In genomic region chr6:48646995-48647394, GRCm38 (mm10) we compare ENCODE assay signal across 9 mouse cellular contexts. TPM values are rescaled to one million over a fixed set of nuclear protein-coding genes. Genes with fewer than 3 reads are reported as not detected.
A peak's percentile ranks its signal among the peaks of the same experiment; 100 is the strongest.
DNase-seq lines count a peak whose midpoint lies in the region; ATAC-seq and TF ChIP-seq lines count a peak whose summit lies in the region.
"Had no signal": no experiment of that assay in that cellular context is flagged by ENCODE, and none has a peak within 500 bp of the region (broad histone marks: within the 10 kb centered on the region; RNA-seq: fewer than 3 reads in every experiment).

Gene Gimap8, plus strand, starts transcription at chr6:48647234.

- TF ChIP-seq POLR2A in CH12.LX (IDR thresholded peaks at IDR 0.05; ENCODE audit: low read depth, low read length) = peak; percentile 37; the same call in 1 of the 2 replicates

- WGBS in embryonic facial prominence, embryonic 14.5 days = 49% methylated on average over 3 of the region's 3 CpGs
- WGBS in forebrain, embryonic 16.5 days = 40% methylated on average over 3 of the region's 3 CpGs

- ATAC-seq in embryonic facial prominence, embryonic 14.5 days (ENCODE audit: low read depth) = no peak
- peak; percentile 74 for ATAC-seq in megakaryocyte, adult 5-6 weeks (ENCODE audit: poor library complexity, severe bottlenecking)
- no peak for ATAC-seq in forebrain, embryonic 16.5 days
- no peak for ATAC-seq in erythroid progenitor cell, adult 5-6 weeks (replicated peaks; ENCODE audit: low FRiP score, poor library complexity, severe bottlenecking)

- H3K4me2 ChIP-seq in CH12.LX (ENCODE audit: insufficient read depth, low read depth, poor library complexity, severe bottlenecking) = peak within 1 kb of the TSS; percentile 80
- no peak within 1 kb of the TSS for H3K4me2 ChIP-seq in embryonic facial prominence, embryonic 14.5 days (ENCODE audit: low read depth, low read length)
- H3K4me2 ChIP-seq in forebrain, embryonic 16.5 days (ENCODE audit: low read length) = no peak within 1 kb of the TSS
- H3K4me2 ChIP-seq: liver, embryonic 15.5 days had no signal

- H3K79me2 ChIP-seq in CH12.LX (replicated peaks; ENCODE audit: control insufficient read depth, extremely low read depth, insufficient read depth, poor library complexity, severe bottlenecking) = peaks cover 27% of the 10 kb centered on the region

- peak within 1 kb of the TSS; percentile 81 for H3K9ac ChIP-seq in CH12.LX (ENCODE audit: insufficient read depth, low read depth)
- H3K9ac ChIP-seq in embryonic facial prominence, embryonic 14.5 days (ENCODE audit: low read depth, low read length) = no peak within 1 kb of the TSS
- H3K9ac ChIP-seq in forebrain, embryonic 16.5 days (replicated peaks; ENCODE audit: low read depth, low read length) = no peak within 1 kb of the TSS
- H3K9ac ChIP-seq: liver, embryonic 15.5 days had no signal

- in situ Hi-C loops in CH12.LX (cut with MboI; ENCODE audit: low pct_ligation_motif_present, low pct_unique_long_range_greater_than_20kb, low sequenced_read_pairs) = loop anchor here (5.0 to 25.0 kb wide), 5 partner anchors 35 to 470 kb away; partner anchors contain the start of genes Doxl2, Gimap3 and Gimap4

- DNase-seq in 3T3-L1 (ENCODE audit: low read depth, low spot score) (peak; percentile 21), CH12.LX (ENCODE audit: extremely low read depth) (peak; percentile 93)
- peak; percentile 55 for DNase-seq in embryonic facial prominence, embryonic 14.5 days (ENCODE audit: low spot score)
- peak; percentile 75 to 78 for DNase-seq in kidney, adult 8-10 months
- peak; percentile 92 for DNase-seq in thymus, postnatal 14 days

- peak within 1 kb of the TSS; percentile 65 to 84 (median 75) for H3K4me3 ChIP-seq in CH12.LX (replicated peaks in 1 of 3; ENCODE audit: low read depth in 2 of 3, low read length in 2 of 3, poor library complexity in 1 of 3)
- no peak within 1 kb of the TSS for H3K4me3 ChIP-seq in embryonic facial prominence, embryonic 14.5 days (ENCODE audit: low read depth, low read length)
- no peak within 1 kb of the TSS for H3K4me3 ChIP-seq in forebrain, embryonic 16.5 days (replicated peaks; ENCODE audit: low read length)
- H3K4me3 ChIP-seq: liver, embryonic 15.5 days had no signal

- TF ChIP-seq EP300 in CH12.LX (IDR thresholded peaks at IDR 0.05; ENCODE audit: low read length) = no peak

- H3K4me1 ChIP-seq in CH12.LX (ENCODE audit: control insufficient read depth in 1 of 2, insufficient read depth in 2 of 2) = peaks cover 17 to 41% of the 10 kb centered on the region in 2 experiments
- H3K4me1 ChIP-seq in embryonic facial prominence, embryonic 14.5 days (ENCODE audit: control insufficient read depth, insufficient read depth, low read length) = no peaks in the 10 kb centered on the region
- no peaks in the 10 kb centered on the region for H3K4me1 ChIP-seq in forebrain, embryonic 16.5 days (replicated peaks; ENCODE audit: control insufficient read depth, insufficient read depth, low read length)
- H3K4me1 ChIP-seq: liver, embryonic 15.5 days had no signal

- H3K27me3 ChIP-seq in CH12.LX (replicated peaks) = no peaks in the 10 kb centered on the region
- no peaks in the 10 kb centered on the region for H3K27me3 ChIP-seq in embryonic facial prominence, embryonic 14.5 days (replicated peaks; ENCODE audit: control insufficient read depth, insufficient read depth, low read length)
- H3K27me3 ChIP-seq in forebrain, embryonic 16.5 days (replicated peaks; ENCODE audit: control insufficient read depth, insufficient read depth, low read length) = no peaks in the 10 kb centered on the region
- H3K27me3 ChIP-seq: liver, embryonic 15.5 days had no signal

- peaks cover 32 to 37% of the 10 kb centered on the region in 2 experiments for H3K36me3 ChIP-seq in CH12.LX (replicated peaks in 1 of 2; ENCODE audit: control insufficient read depth in 1 of 2, insufficient read depth in 1 of 2, low read length in 1 of 2)
- H3K36me3 ChIP-seq in embryonic facial prominence, embryonic 14.5 days (ENCODE audit: control insufficient read depth, insufficient read depth, low read length) = no peaks in the 10 kb centered on the region
- H3K36me3 ChIP-seq in forebrain, embryonic 16.5 days (ENCODE audit: control insufficient read depth, insufficient read depth) = no peaks in the 10 kb centered on the region
- H3K36me3 ChIP-seq: liver, embryonic 15.5 days had no signal

- peaks cover 8% of the 10 kb centered on the region for H3K9me3 ChIP-seq in CH12.LX (replicated peaks; ENCODE audit: low read length)
- no peaks in the 10 kb centered on the region for H3K9me3 ChIP-seq in embryonic facial prominence, embryonic 14.5 days (ENCODE audit: control insufficient read depth, low read length)
- H3K9me3 ChIP-seq in forebrain, embryonic 16.5 days (ENCODE audit: control insufficient read depth, low read length) = no peaks in the 10 kb centered on the region
- H3K9me3 ChIP-seq: liver, embryonic 15.5 days had no signal

- peak within 1 kb of the TSS; percentile 66 for H3K27ac ChIP-seq in CH12.LX (ENCODE audit: insufficient read depth, low read depth)
- no peak within 1 kb of the TSS for H3K27ac ChIP-seq in embryonic facial prominence, embryonic 14.5 days (replicated peaks; ENCODE audit: low read depth, low read length)
- H3K27ac ChIP-seq in forebrain, embryonic 16.5 days (ENCODE audit: low read length) = no peak within 1 kb of the TSS
- H3K27ac ChIP-seq: liver, embryonic 15.5 days had no signal

- peak; percentile 95 for TF ChIP-seq RAD21 in CH12.LX (IDR thresholded peaks at IDR 0.05; ENCODE audit: low read depth, low read length)

- dilution Hi-C loops in CH12.LX (cut with MboI; ENCODE audit: extremely low pct_ligation_motif_present, extremely low pct_unique_long_range_greater_than_20kb, low sequenced_read_pairs) = loop anchor here (25.0 kb wide), 1 partner anchor 115 kb away; the partner anchor contains the start of gene Gimap3

- TF ChIP-seq CTCF in CH12.LX (conservative IDR thresholded peaks at IDR 0.05 in 1 of 2, IDR thresholded peaks at IDR 0.05 in 1 of 2; ENCODE audit: low read depth in 2 of 2, low read length in 2 of 2) = peak; percentile 52 to 98

TF ChIP-seq in CH12.LX, 34 proteins besides CTCF, POLR2A, EP300 and RAD21 (continues in another document):
- peak; percentile 78 for TF ChIP-seq IRF4 (IDR thresholded peaks at IDR 0.05; ENCODE audit: low read depth, low read length)
- TF ChIP-seq JUN (IDR thresholded peaks at IDR 0.05; ENCODE audit: insufficient read depth, low read depth, low read length) = no peak
- 0 out of 2 replicates have a peak, but pooled peaks have one; percentile 60 for TF ChIP-seq MAX (IDR thresholded peaks at IDR 0.05; ENCODE audit: low read length)
- peak; percentile 99 for TF ChIP-seq SMC3 (IDR thresholded peaks at IDR 0.05; ENCODE audit: low read depth, low read length)
- TF ChIP-seq PAX5 (IDR thresholded peaks at IDR 0.05; ENCODE audit: low read length) = no peak
- TF ChIP-seq GABPA (IDR thresholded peaks at IDR 0.05; ENCODE audit: insufficient replicate concordance, low read depth, low read length) = no peak
- TF ChIP-seq ZNF384 (IDR thresholded peaks at IDR 0.05; ENCODE audit: low read depth, low read length) = peak; percentile 83; the same call in 1 of the 2 replicates
- no peak for TF ChIP-seq KAT2A (IDR thresholded peaks at IDR 0.05; ENCODE audit: insufficient replicate concordance, low read length)
- no peak for TF ChIP-seq ZMIZ1 (IDR thresholded peaks at IDR 0.05; ENCODE audit: low read depth, low read length)
- peak; percentile 91 for TF ChIP-seq MAZ (IDR thresholded peaks at IDR 0.05; ENCODE audit: low read depth, low read length)
- TF ChIP-seq ZC3H11A (IDR thresholded peaks at IDR 0.05; ENCODE audit: low read depth, low read length) = peak; percentile 82
- TF ChIP-seq USF1 (IDR thresholded peaks at IDR 0.05; ENCODE audit: low read depth, low read length) = no peak
- TF ChIP-seq ETS1 (conservative IDR thresholded peaks at IDR 0.05; ENCODE audit: low read depth, low read length) = no peak; the same call in 1 of the 2 replicates
- no peak for TF ChIP-seq ZKSCAN1 (IDR thresholded peaks at IDR 0.05; ENCODE audit: borderline replicate concordance, low read depth, low read length)
- TF ChIP-seq MYC (IDR thresholded peaks at IDR 0.05; ENCODE audit: low read depth, low read length) = peak; percentile 76; the same call in 1 of the 2 replicates
- peak; percentile 56 for TF ChIP-seq TCF12 (IDR thresholded peaks at IDR 0.05; ENCODE audit: low read depth, low read length)
- peak; percentile 59; the same call in 1 of the 2 replicates for TF ChIP-seq RCOR1 (conservative IDR thresholded peaks at IDR 0.05; ENCODE audit: low read depth, low read length)
- no peak; the same call in 1 of the 2 replicates for TF ChIP-seq NELFE (IDR thresholded peaks at IDR 0.05; ENCODE audit: low read depth, low read length)
- TF ChIP-seq BHLHE40 (IDR thresholded peaks at IDR 0.05; ENCODE audit: low read depth, low read length) = peak; percentile 47; the same call in 1 of the 2 replicates
- peak; percentile 55 for TF ChIP-seq MEF2A (IDR thresholded peaks at IDR 0.05; ENCODE audit: borderline replicate concordance, low read depth, low read length)
- TF ChIP-seq ELF1 (IDR thresholded peaks at IDR 0.05; ENCODE audit: low read depth, low read length) = peak; percentile 84
- no peak for TF ChIP-seq E2F4 (IDR thresholded peaks at IDR 0.05; ENCODE audit: insufficient replicate concordance, low read depth, low read length)
- TF ChIP-seq UBTF (IDR thresholded peaks at IDR 0.05; ENCODE audit: low read depth, low read length) = no peak
- peak; percentile 55 for TF ChIP-seq SIN3A (IDR thresholded peaks at IDR 0.05; ENCODE audit: low read length)
- TF ChIP-seq MXI1 (IDR thresholded peaks at IDR 0.05; ENCODE audit: low read depth, low read length) = no peak; the same call in 1 of the 2 replicates
- 0 out of 2 replicates have a peak, but pooled peaks have one; percentile 14 for TF ChIP-seq NRF1 (IDR thresholded peaks at IDR 0.05; ENCODE audit: low read depth, low read length)
- TF ChIP-seq JUND (conservative IDR thresholded peaks at IDR 0.05; ENCODE audit: low read depth, low read length) = 0 out of 2 replicates have a peak, but pooled peaks have one; percentile 21
- TF ChIP-seq POLR2AphosphoS2 (IDR thresholded peaks at IDR 0.05; ENCODE audit: low read depth, low read length) = no peak

RNA-seq across cellular contexts. Expression of gene Gimap8, which starts in this region (rescaled TPM):
- total RNA-seq in CH12.LX (2012; rRNA removed) (27.9 and 28.5 TPM in 2 replicates), CH12.LX (2014; rRNA removed) (27.5 and 36.8 TPM in 2 replicates)
- polyA plus RNA-seq in CH12.LX (2012; ENCODE audit: insufficient read length, low read depth) = 21.6 and 22.1 TPM in 2 replicates
- polyA plus RNA-seq in embryonic facial prominence, embryonic 14.5 days (2014; fragmentation: Nextera tagmentation; extraction: Ambion mirVana) = 0.46 and 0.93 TPM in 2 replicates
- 2.8 and 2.9 TPM in 2 replicates for total RNA-seq in megakaryocyte, adult 5-6 weeks (2015)
- 4.9 and 8.0 TPM in 2 replicates for total RNA-seq in megakaryocyte, adult 5-6 weeks (2017)
- polyA plus RNA-seq in forebrain, embryonic 16.5 days (2015; fragmentation: Nextera tagmentation; extraction: Ambion mirVana) = 0.52 and 0.56 TPM in 2 replicates
- 1.8 and 7.5 TPM in 2 replicates for total RNA-seq in erythroid progenitor cell, adult 5-6 weeks (2015; ENCODE audit: low replicate concordance)
- 1.8 and 6.7 TPM in 2 replicates for total RNA-seq in erythroid progenitor cell, adult 5-6 weeks (2017; ENCODE audit: low replicate concordance)

Comparison
In these comparisons a context has a peak if more than half of its experiments do, and no peak if none do; other contexts are left out.
1. RNA of gene Gimap8 (polyA plus RNA-seq): 21.6 to 22.1 TPM in CH12.LX; 0.46 to 0.93 TPM in embryonic facial prominence, embryonic 14.5 days and 0.52 to 0.56 TPM in forebrain, embryonic 16.5 days; every median in the first group is over 10 times any median in the second.
2. Peak in DNase-seq in embryonic facial prominence, embryonic 14.5 days; RNA of the gene not detected or under 1 TPM.
3. DNase-seq: peak in every context shown above with its lines; median percentile 93 in CH12.LX; 92 in thymus, postnatal 14 days; 76 in kidney, adult 8-10 months; 55 in embryonic facial prominence, embryonic 14.5 days; 21 in 3T3-L1.
4. H3K4me3 ChIP-seq: peak in CH12.LX (3 of 3); none in embryonic facial prominence, embryonic 14.5 days (single experiment) and forebrain, embryonic 16.5 days (single experiment).